Mouse (Mus musculus) adrenal gland, postnatal 10 days (tissue): ENCODE measurements around the gene Spata2. TPM values are rescaled to one million over a fixed set of nuclear protein-coding genes. Genes with fewer than 3 reads are reported as not detected.

ENCODE experiments used
- DNase-seq: peaks from one replicate; pipeline ENCODE4 v3.0.0; 2021; ENCODE audit warnings: mixed read lengths
- long read RNA-seq, 2 experiments: library from polyadenylated mRNA; stranded (forward); transcript quantifications; one replicate each; pipeline ENCODE4 v2.0.0; 2021
- total RNA-seq, 2 experiments: library from RNA; stranded (reverse); gene quantifications; 2 replicates each; pipeline ENCODE4 v1.2.3; 2021

Gene Spata2
- total RNA-seq, result 10 to 100 TPM; 26.5 to 28.9 TPM
- long read RNA-seq, experiment 1, full-length matches to known transcripts, result 3 of 19 reads
- long read RNA-seq, experiment 1, partial matches to known transcripts, result 0 of 19 reads
- long read RNA-seq, experiment 1, other reads (novel, unspliced or antisense), result 16 of 19 reads
- long read RNA-seq, experiment 2, partial matches to known transcripts, result 0 of 2 reads
- long read RNA-seq, experiment 2, other reads (novel, unspliced or antisense), result 2 of 2 reads

DNA sequence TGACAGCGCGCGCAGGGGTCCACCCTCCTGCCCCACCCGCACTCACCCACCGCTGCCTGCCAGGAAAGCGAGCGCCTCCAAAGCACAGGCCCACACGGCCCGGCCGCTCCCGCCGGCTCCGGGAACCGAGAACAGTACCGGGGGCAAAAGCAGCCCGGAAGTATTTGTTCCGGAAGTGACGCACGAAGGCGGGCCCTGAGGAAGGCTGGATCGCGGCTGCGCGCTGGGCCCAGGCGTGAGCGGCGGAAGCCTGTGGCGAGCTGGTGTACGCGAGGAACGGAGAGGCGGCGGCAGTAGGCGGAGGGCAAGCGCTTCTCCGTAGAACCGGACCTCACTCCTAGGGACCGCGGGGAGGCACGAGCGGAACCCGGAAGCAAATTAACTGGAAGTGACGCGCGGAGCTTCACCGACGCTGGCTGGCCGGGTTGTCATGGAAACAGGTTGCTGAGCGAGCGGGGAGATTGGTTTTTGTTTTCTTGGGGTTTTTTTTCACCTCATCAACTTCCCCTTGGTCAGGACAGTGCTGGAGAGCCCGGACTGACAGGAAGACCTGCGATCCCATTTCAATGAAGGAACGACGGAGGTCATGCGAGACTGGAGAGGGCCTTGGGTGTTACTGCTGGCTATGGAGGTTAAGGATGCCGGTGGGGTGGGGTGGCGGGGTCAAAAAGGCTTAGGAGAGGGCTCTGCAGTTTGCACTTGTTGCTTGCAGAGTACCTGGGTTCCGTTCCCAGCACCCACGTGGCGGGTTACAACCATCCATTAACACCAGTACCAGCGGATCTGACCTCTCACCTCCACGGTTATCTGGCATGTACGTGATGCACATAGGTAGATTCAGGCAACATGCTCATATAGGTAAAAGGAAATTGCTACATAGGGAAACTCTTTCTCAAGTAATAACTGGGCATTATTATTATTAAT lies at the start of gene Spata2:
Gene Spata2 (minus strand): TSS at position 175 of the 924 bp plus-strand sequence.
- DNase-seq, result peak; percentile 95

- DNase-seq, result no peak
These were observed 49.7 kb upstream of the Spata2 start for GRCm38 (mm10) chr2:167542361-167542760.

DNA sequence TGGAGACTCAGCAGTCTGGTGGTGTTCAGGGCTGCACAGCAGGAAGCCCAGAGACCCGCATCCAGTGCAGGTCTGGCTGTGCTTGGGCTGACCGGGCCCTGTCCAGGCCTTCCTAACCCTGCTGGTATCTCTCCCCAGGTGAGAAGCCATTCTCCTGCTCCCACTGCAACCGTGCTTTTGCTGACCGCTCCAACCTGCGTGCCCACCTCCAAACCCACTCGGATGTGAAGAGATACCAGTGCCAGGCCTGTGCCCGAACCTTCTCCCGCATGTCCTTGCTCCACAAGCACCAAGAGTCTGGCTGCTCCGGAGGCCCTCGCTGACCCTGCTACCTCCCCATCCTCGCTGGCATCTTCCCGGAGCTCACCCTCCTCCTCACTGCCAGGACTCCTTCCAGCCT lies 49.1 kb upstream of the Spata2 start:
- DNase-seq, result no peak

DNA sequence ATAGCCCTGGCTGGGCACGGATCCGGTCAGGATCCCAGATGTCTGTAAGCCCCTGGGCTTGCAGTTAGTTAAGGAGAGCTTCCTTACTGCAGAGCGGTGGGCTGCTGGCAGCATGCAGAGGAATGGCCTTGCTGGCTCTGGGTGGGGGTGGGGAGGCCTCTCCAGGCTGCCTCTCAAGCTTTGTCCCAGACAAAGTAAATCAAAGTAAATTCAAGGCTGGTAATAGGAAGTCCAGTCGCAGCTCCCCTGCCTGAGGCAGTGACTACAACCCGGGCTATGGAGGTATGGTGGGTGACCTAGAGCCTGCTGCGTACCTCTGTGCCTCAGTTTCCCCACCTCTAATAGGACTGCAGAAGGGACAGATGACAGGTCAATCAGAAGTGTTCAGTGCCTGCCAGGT lies 48.6 kb upstream of the Spata2 start:
- DNase-seq, result no peak

DNA sequence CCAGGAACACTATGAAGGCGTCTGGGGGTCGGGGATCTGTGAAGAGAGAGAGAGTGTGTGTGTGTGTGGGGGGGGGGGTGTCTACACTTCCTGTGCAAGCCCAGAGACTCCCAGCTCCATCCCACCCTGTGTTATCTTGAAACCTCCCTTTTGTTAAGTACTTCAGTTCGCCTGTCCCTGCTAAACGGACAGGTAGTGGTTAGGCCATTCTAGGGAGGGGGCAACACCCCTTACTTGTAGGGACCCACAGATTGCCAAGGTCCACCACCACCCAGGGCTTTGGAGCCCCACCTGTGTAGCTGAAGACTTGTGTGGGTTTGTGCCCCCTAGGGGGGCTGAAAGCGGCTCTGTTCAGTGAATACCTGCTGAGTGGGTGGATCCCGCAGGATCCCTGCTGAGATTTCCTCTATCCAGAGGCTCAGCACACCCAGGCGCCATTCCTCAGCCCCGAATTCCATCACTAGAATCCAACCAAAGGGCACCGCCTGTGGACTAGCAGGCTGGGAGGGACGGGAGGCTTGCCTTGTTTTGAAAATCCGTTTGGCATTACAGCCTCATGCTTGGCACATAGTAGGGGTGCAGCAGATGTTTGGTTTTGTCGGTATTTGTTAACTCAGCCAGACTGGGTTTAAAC lies 47.9 kb upstream of the Spata2 start:
- DNase-seq, result no peak

GRCm38 (mm10) chr2:167539536-167540476 lies 47.1 kb upstream of the Spata2 start:
- DNase-seq, result no peak

- DNase-seq, result peak; percentile 77
These were observed 46.1 kb upstream of the Spata2 start for GRCm38 (mm10) chr2:167538671-167539306.

- DNase-seq, result peak; percentile 96
These were observed 45.0 kb upstream of the Spata2 start, which contains the start of gene Snai1 for GRCm38 (mm10) chr2:167537476-167538297. TSS of gene Snai1 (plus strand) at chr2:167538195.

DNA sequence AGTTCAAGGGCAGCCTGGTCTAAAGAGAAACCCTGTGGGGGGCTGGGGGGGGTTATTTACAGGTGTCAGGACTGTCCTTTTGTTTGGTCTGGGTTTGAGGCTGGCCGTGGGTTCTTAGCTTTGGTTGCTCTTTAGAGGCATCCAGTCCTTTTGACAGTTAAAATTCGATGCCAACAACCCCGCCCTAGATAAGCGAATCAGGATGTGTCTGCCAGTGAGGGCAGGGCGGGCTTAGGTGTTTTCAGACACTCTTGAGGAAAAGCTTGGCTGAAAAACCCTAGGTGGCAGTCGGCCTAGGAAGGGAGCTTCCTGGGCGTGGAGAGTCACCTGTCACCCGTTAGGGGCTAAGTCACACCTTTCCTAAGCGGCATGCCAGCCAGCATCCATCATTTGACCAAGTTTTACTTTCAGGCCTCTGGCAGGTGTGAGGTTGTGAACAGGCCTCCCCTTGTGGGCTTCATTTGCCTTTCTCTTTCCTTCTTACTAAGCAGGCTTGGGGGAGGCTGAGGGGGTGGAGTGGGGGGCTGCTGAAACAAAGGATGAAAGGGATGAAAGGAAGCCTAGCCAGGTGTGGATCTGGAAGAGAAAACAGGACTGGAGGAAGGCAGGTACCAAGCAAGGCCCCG lies 43.7 kb upstream of the Spata2 start:
- DNase-seq, result no peak

GRCm38 (mm10) chr2:167533880-167534279 lies 41.2 kb upstream of the Spata2 start:
- no peak for DNase-seq

DNA sequence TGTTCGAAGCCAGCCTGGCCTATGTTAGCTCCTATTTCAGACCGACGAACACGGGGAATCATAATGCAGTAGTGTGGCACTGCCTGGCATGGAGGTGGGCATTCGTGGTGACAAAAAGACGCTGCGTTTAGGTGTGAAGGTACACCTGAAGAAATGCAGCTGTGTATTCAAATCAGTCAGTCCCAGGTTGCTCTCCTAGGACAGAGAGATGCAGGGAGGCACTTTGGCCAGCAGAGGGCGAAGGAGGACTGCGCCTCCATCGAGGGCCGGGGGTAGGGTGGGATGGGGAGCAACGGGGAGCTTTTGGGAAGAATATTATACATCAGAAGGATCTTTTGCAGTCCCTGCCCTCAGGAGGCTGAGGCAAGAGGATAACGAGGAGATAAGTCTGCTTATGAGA lies 39.4 kb upstream of the Spata2 start:
- peak; percentile 74 for DNase-seq

- no peak for DNase-seq
These were observed 37.8 kb upstream of the Spata2 start for GRCm38 (mm10) chr2:167530536-167530935.

GRCm38 (mm10) chr2:167529935-167530513 lies 37.3 kb upstream of the Spata2 start:
- DNase-seq, result no peak

DNA sequence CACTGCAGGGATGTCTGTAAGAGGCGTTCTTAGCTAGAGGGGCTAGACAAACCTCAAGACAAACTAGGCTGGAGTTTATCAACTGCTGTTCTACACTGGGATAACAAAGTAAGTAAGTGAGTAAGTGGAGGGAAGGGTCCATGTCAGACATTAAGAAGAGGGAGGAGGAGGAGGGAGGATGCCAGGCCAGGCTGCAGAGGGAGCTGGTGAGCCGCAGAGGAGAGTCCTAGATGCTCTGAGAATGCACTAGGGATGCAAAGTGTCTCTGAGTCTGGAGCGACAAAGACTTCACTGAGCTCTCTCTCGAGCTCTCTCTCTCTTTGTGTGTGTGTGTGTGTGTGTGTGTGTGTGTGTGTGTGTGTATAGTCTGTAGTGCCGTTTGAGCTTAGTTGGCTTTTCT lies 35.6 kb upstream of the Spata2 start:
- peak; percentile 43 for DNase-seq

- no peak for DNase-seq
These were observed 27.0 kb upstream of the Spata2 start for GRCm38 (mm10) chr2:167519606-167520252.

DNA sequence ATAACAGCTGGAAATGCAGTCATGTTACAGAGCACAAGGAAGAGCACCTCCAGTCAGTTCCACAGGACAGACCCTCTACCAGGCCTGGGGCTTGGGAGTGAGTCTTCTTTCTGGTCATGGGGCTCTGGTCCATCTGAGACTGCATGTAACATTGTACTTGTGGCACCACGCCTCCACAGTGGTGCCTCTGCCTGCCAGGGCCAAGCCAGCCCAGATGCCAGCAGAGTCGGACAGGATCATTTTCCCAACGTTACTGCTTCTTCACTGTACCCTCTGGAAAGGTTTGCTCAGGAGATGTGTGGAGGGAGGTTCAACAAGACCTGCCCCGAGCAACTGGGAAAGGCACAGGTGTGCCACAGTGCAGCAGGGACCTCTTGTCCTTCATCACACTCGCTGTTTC lies 23.0 kb upstream of the Spata2 start:
- DNase-seq, result no peak

DNA sequence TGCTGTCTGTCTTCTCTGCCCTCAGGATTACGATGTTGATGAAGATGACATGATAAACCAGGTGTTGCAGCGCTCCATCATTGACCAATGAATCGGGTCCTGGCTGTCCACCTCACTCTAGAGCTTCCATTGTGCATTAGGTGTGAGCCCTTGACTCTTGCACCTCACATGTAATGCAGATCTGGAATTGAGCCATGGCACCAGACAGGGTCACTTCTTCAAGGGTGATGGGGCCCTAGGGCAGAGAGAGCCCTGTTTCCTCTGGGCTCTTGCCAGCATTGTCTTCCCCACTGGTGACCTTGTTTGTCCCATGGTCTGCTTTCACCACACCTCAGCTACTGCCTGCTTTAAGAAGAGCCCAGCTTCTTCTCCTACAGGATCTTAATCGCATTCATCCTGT lies 22.0 kb upstream of the Spata2 start:
- no peak for DNase-seq

DNA sequence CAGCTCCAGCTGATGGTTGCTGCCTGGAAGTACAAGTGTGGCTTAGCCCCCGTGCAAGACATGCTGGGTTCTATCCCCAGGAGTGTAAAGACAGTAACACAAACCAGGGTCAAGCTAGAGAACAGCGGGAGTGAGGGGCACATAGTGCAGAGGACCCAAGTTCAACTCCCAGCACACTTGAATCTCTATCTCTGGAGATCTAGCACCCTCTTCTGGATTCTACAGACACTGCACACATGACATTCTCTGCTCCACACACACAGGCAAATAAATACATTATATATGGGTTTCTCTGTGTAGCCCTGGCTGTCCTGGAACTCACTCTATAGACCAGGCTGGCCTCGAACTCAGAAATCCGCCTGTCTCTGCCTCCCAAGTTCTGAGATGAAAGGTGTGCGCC lies 20.3 kb upstream of the Spata2 start:
- DNase-seq, result no peak

GRCm38 (mm10) chr2:167512365-167512764 lies 19.7 kb upstream of the Spata2 start:
- DNase-seq, result no peak
